Mouse (Mus musculus): ENCODE measurements around the gene D630003M21Rik.

- TF ChIP-seq POLR2A (IDR thresholded peaks at IDR 0.05; ENCODE audit: low read depth, low read length) (no peak), CTCF (IDR thresholded peaks at IDR 0.05; ENCODE audit: extremely low read depth, insufficient read length, insufficient replicate concordance, low read depth, low read length) (no peak)
Observed at GRCm38 (mm10) chr2:158273646-158274045, 44.6 kb upstream of the D630003M21Rik start.

Measured in small intestine, adult 2 months (tissue).